Mouse (Mus musculus) midbrain, embryonic 16.5 days (tissue): ENCODE measurements at regions not wholly inside any gene's neighbourhood (a gene's known extent, or its start where the extent isn't known, plus 50 kb on each side); places are given as distances from the start of the nearest gene placed in this dataset.

ENCODE experiments used
- ATAC-seq: fragments of 200-750 bp; cut with Nextera tagmentation; 2 replicates; pipeline ENCODE4 v1.8.0; 2017; ENCODE audit warnings: moderate TSS enrichment
- H3K27ac ChIP-seq: fragments of 300-500 bp; sonication (generic); 2 replicates; pipeline ENCODE4 v1.5.1; 2014; ENCODE audit warnings: mild to moderate bottlenecking, low read length, mixed read lengths
- H3K27me3 ChIP-seq: fragments of 300-500 bp; sonication (generic); 2 replicates; pipeline ENCODE4 v1.6.1; 2014; ENCODE audit warnings: low read depth, low read length, mixed read lengths; ENCODE audit not compliant: control insufficient read depth, insufficient read depth
- H3K36me3 ChIP-seq: fragments of 300-500 bp; sonication (generic); 2 replicates; pipeline ENCODE4 v1.6.1; 2014; ENCODE audit warnings: mild to moderate bottlenecking, low read length, moderate library complexity, mixed read lengths; ENCODE audit not compliant: control insufficient read depth, insufficient read depth
- H3K4me1 ChIP-seq: fragments of 300-500 bp; sonication (generic); 2 replicates; pipeline ENCODE4 v1.6.1; 2014; ENCODE audit warnings: mild to moderate bottlenecking, low read length, mixed read lengths; ENCODE audit not compliant: control insufficient read depth, insufficient read depth
- H3K4me2 ChIP-seq: fragments of 300-500 bp; sonication (generic); 2 replicates; pipeline ENCODE4 v1.6.1; 2014; ENCODE audit warnings: mild to moderate bottlenecking, low read length, mixed read lengths
- H3K4me3 ChIP-seq: fragments of 300-500 bp; sonication (generic); 2 replicates; pipeline ENCODE4 v1.5.1; 2014; ENCODE audit warnings: low read depth, mild to moderate bottlenecking, low read length, moderate library complexity, mixed read lengths
- H3K9ac ChIP-seq: fragments of 300-500 bp; sonication (generic); 2 replicates; pipeline ENCODE4 v1.6.1; 2014; ENCODE audit warnings: low read depth, low read length, mixed read lengths
- H3K9me3 ChIP-seq: fragments of 300-500 bp; sonication (generic); replicated peaks from 2 replicates; pipeline ENCODE4 v1.6.1; 2014; ENCODE audit warnings: mild to moderate bottlenecking, low read length, mixed read lengths; ENCODE audit not compliant: control insufficient read depth, poor library complexity, severe bottlenecking
- WGBS: fragments of 180-500 bp; shearing (Covaris S2); extraction: QIAGEN DNeasy Blood & Tissue Kit; methylation state at CpG from one replicate; pipeline ENCODE4 v1.1.7; 2014; 5-methylcytosine and 5-hydroxymethylcytosine counted together

GRCm38 (mm10) chr3:18905769-18906168 lies 722.7 kb downstream of the 1700064H15Rik start:
- WGBS = 52% methylated on average over 3 of the region's 3 CpGs
- H3K9me3 ChIP-seq = no peaks in the 10 kb centered on the region
- H3K4me3 ChIP-seq = no peak overlapping the region
- no peak overlapping the region for H3K27ac ChIP-seq
- H3K9ac ChIP-seq = no peak overlapping the region
- H3K36me3 ChIP-seq = no peaks in the 10 kb centered on the region
- H3K4me1 ChIP-seq = no peaks in the 10 kb centered on the region
- no peaks in the 10 kb centered on the region for H3K27me3 ChIP-seq
- H3K4me2 ChIP-seq = no peak overlapping the region
- peak; percentile 76 for ATAC-seq

GRCm38 (mm10) chr3:18906210-18906609 lies 722.3 kb downstream of the 1700064H15Rik start:
- Histone ChIP-seq H3K4me3 (no peak overlapping the region), H3K4me2 (no peak overlapping the region), H3K27me3 (no peaks in the 10 kb centered on the region), H3K36me3 (no peaks in the 10 kb centered on the region), H3K27ac (no peak overlapping the region), H3K9me3 (no peaks in the 10 kb centered on the region), H3K4me1 (no peaks in the 10 kb centered on the region), H3K9ac (no peak overlapping the region)
- 55% methylated on average over 5 of the region's 5 CpGs for WGBS
- ATAC-seq = no peak

DNA sequence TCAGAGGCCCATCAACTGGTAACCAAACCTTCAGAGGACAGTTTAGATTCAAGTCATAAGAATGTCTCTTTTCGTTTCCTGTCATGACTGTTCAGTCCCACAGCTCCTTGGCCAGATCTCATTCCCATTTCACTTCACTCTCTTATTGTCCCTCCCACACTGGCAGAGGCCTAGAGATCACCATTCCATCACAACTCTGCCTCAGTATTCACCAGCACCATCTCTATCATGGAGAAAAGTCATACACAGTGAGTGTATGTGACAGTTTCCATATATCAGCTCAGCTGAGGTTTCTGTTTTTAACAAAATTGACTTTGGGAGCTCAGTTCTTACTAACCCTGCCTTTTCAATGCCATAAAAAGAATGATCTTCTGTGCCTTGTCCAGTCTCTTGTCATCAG lies 719.7 kb downstream of the 1700064H15Rik start:
- no peak overlapping the region for H3K4me2 ChIP-seq
- H3K27ac ChIP-seq = no peak overlapping the region
- no peaks in the 10 kb centered on the region for H3K27me3 ChIP-seq
- WGBS = 85% methylated on average over 1 of the region's 1 CpGs
- no peak for ATAC-seq
- H3K4me3 ChIP-seq = no peak overlapping the region
- no peaks in the 10 kb centered on the region for H3K36me3 ChIP-seq
- no peaks in the 10 kb centered on the region for H3K4me1 ChIP-seq
- no peaks in the 10 kb centered on the region; the same call in 1 of the 2 replicates for H3K9me3 ChIP-seq
- H3K9ac ChIP-seq = no peak overlapping the region

DNA sequence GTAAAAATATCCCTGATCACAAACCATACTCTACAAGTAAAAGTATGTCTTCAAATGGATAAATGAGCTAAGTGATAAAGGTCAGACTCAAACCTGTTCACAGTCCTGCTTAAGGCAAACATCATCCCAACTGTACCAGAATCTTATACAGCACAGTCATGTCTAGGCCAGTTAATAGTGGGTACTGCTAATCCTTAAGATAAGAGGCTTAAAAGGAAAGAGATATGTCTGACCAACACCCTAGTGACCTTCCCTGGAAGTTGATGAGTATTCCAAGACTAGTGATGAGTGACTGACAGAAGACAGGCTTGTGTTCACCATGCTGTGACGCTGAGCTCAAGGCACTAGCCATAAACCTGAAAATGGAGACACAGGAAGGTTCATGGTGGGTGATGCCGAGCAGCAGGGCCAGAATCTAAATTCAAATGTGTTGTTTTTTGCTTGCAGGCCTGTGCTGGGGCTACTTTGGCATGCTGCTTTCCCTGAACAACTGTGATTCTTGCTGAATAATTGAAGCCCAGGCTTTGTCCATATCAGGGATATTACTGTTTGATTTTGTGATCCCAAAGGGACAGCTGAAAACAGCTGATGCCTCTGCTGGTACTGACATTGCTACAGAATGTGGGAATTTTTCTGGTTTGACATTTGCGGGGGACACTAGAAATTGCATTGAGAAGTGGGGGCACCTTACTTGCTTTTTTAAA lies 699.9 kb downstream of the 1700064H15Rik start:
- peak; percentile 83 for ATAC-seq
- 0 out of 2 replicates have a peak overlapping the region, but pooled peaks have one; percentile 3 for H3K27ac ChIP-seq
- no peaks in the 10 kb centered on the region; the same call in 1 of the 2 replicates for H3K4me1 ChIP-seq

GRCm38 (mm10) chr3:18929105-18929492 lies 699.4 kb downstream of the 1700064H15Rik start:
- Histone ChIP-seq H3K9ac (no peak overlapping the region), H3K27ac (0 out of 2 replicates have a peak overlapping the region, but pooled peaks have one; percentile 3), H3K4me2 (no peak overlapping the region), H3K27me3 (no peaks in the 10 kb centered on the region), H3K4me3 (no peak overlapping the region), H3K4me1 (no peaks in the 10 kb centered on the region; the same call in 1 of the 2 replicates), H3K36me3 (no peaks in the 10 kb centered on the region), H3K9me3 (no peaks in the 10 kb centered on the region)
- ATAC-seq = peak; percentile 87
- WGBS = 60% methylated on average over 3 of the region's 3 CpGs

More for the DNA sequence above, 699.9 kb downstream of the 1700064H15Rik start:
- H3K4me2 ChIP-seq = no peak overlapping the region
- no peaks in the 10 kb centered on the region for H3K36me3 ChIP-seq
- WGBS = 61% methylated on average over 3 of the region's 3 CpGs
- no peak overlapping the region for H3K4me3 ChIP-seq
- no peaks in the 10 kb centered on the region for H3K27me3 ChIP-seq
- no peak overlapping the region for H3K9ac ChIP-seq
- no peaks in the 10 kb centered on the region for H3K9me3 ChIP-seq

GRCm38 (mm10) chr3:18932983-18933726 lies 695.3 kb downstream of the 1700064H15Rik start:
- ATAC-seq = no peak
- H3K9me3 ChIP-seq = no peaks in the 10 kb centered on the region
- no peaks in the 10 kb centered on the region for H3K27me3 ChIP-seq
- 52% methylated on average over 13 of the region's 13 CpGs for WGBS
- H3K4me3 ChIP-seq = no peak overlapping the region
- no peak overlapping the region for H3K27ac ChIP-seq
- no peaks in the 10 kb centered on the region for H3K36me3 ChIP-seq
- H3K4me2 ChIP-seq = no peak overlapping the region
- no peak overlapping the region for H3K9ac ChIP-seq
- no peaks in the 10 kb centered on the region; the same call in 1 of the 2 replicates for H3K4me1 ChIP-seq

- Histone ChIP-seq H3K4me2 (no peak overlapping the region), H3K27me3 (no peaks in the 10 kb centered on the region), H3K9ac (no peak overlapping the region), H3K4me3 (no peak overlapping the region), H3K27ac (no peak overlapping the region), H3K36me3 (no peaks in the 10 kb centered on the region), H3K9me3 (no peaks in the 10 kb centered on the region), H3K4me1 (no peaks in the 10 kb centered on the region)
- no peak for ATAC-seq
- 91% methylated on average over 2 of the region's 2 CpGs for WGBS
These were observed 693.6 kb downstream of the 1700064H15Rik start for GRCm38 (mm10) chr3:18934891-18935290.

- Histone ChIP-seq H3K4me2 (peak overlapping the region; percentile 30), H3K27ac (no peak overlapping the region), H3K36me3 (no peaks in the 10 kb centered on the region), H3K9ac (no peak overlapping the region), H3K4me1 (no peaks in the 10 kb centered on the region), H3K9me3 (no peaks in the 10 kb centered on the region), H3K4me3 (no peak overlapping the region), H3K27me3 (no peaks in the 10 kb centered on the region)
- 66% methylated on average over 20 of the region's 20 CpGs for WGBS
- ATAC-seq = peak; percentile 71
These were observed 690.9 kb downstream of the 1700064H15Rik start for GRCm38 (mm10) chr3:18937333-18938122.
